Mouse (Mus musculus) erythroid progenitor cell, adult 5-6 weeks (primary cell): Measurements from ENCODE around the gene Galp. TPM values are rescaled to one million over a fixed set of nuclear protein-coding genes. Genes with fewer than 3 reads are reported as not detected.
A peak's percentile ranks its signal among the peaks of the same experiment; 100 is the strongest.

Experiments
- ATAC-seq: replicated peaks from 2 replicates; pipeline ENCODE4 v1.8.0; 2016; ENCODE audit warnings: moderate number of reproducible peaks, mild to moderate bottlenecking, moderate TSS enrichment, inconsistent platforms; ENCODE audit not compliant: poor library complexity, low FRiP score, severe bottlenecking
- total RNA-seq, 2 experiments: library from RNA; stranded (forward) in 1 of 2; stranded (reverse) in 1 of 2; fragments of 150-400 nt in 1 of 2; fragments of 186-747, 209-891 nt in 1 of 2; gene quantifications; 2 replicates each; pipeline versions ENCODE4 v1.2.3 to v1.2.4; 2015 to 2017; ENCODE audit warnings: low replicate concordance in 2 of 2

Gene Galp
- total RNA-seq (2015; ENCODE audit: low replicate concordance) (not detected in 2 replicates), total RNA-seq (2017; ENCODE audit: low replicate concordance) (not detected in 2 replicates)

GRCm38 (mm10) chr7:6196790-6197189 lies at the start of gene Galp:
TSS of gene Galp (plus strand) at chr7:6197090.
- no peak for ATAC-seq

- no peak for ATAC-seq
Observed at GRCm38 (mm10) chr7:6147688-6148087, 49.2 kb upstream of the Galp start.

- ATAC-seq = no peak
Observed at GRCm38 (mm10) chr7:6151266-6151665, 45.6 kb upstream of the Galp start.

GRCm38 (mm10) chr7:6152036-6152435 lies 44.9 kb upstream of the Galp start:
- ATAC-seq = no peak

- ATAC-seq = no peak
Observed at GRCm38 (mm10) chr7:6153131-6153530, 43.8 kb upstream of the Galp start.

- ATAC-seq = no peak
Observed at GRCm38 (mm10) chr7:6154164-6154563, 42.7 kb upstream of the Galp start.

- peak; percentile 53 for ATAC-seq
Observed at GRCm38 (mm10) chr7:6155031-6155872, 41.6 kb upstream of the Galp start.

GRCm38 (mm10) chr7:6155901-6156411 lies 40.9 kb upstream of the Galp start, which contains the start of gene Zfp787:
TSS of gene Zfp787 (minus strand) at chr7:6155997.
- peak; percentile 69 for ATAC-seq

- ATAC-seq = no peak
Observed at GRCm38 (mm10) chr7:6156901-6157472, 39.9 kb upstream of the Galp start.

- ATAC-seq = no peak
Observed at GRCm38 (mm10) chr7:6157479-6157878, 39.4 kb upstream of the Galp start.

- ATAC-seq = no peak
Observed at GRCm38 (mm10) chr7:6159604-6160003, 37.3 kb upstream of the Galp start.

- ATAC-seq = no peak
Observed at GRCm38 (mm10) chr7:6161541-6161940, 35.3 kb upstream of the Galp start.

- ATAC-seq = no peak
Observed at GRCm38 (mm10) chr7:6162172-6162571, 34.7 kb upstream of the Galp start.

GRCm38 (mm10) chr7:6164671-6165070 lies 32.2 kb upstream of the Galp start:
- ATAC-seq = no peak

GRCm38 (mm10) chr7:6169403-6169802 lies 27.5 kb upstream of the Galp start:
- ATAC-seq = no peak

GRCm38 (mm10) chr7:6170391-6170790 lies 26.5 kb upstream of the Galp start:
- no peak for ATAC-seq

GRCm38 (mm10) chr7:6170871-6171270 lies 26.0 kb upstream of the Galp start:
- ATAC-seq = no peak

- peak; percentile 61; the same call in 1 of the 2 replicates for ATAC-seq
Observed at GRCm38 (mm10) chr7:6171444-6172005, 25.4 kb upstream of the Galp start.

- peak; percentile 89 for ATAC-seq
Observed at GRCm38 (mm10) chr7:6172006-6172649, 24.8 kb upstream of the Galp start, which contains the start of gene Zfp444. TSS of gene Zfp444 (plus strand) at chr7:6172226.

GRCm38 (mm10) chr7:6172674-6173244 lies 24.1 kb upstream of the Galp start:
- no peak for ATAC-seq
